Mouse (Mus musculus) heart, postnatal 0 days (tissue): ENCODE results near the gene Tlr5. TPM values are rescaled to one million over a fixed set of nuclear protein-coding genes. Genes with fewer than 3 reads are reported as not detected.

Experiments
- ATAC-seq: fragments of 200-750 bp; cut with Nextera tagmentation; 2 replicates; pipeline ENCODE4 v1.8.0; 2017; ENCODE audit warnings: low read depth, moderate number of reproducible peaks, moderate library complexity; ENCODE audit not compliant: insufficient read depth
- DNase-seq: peaks from one replicate; pipeline ENCODE4 v3.0.0-alpha.2; 2016; ENCODE audit warnings: low spot score
- H3K27ac ChIP-seq: fragments of 300-500 bp; sonication (generic); 2 replicates; pipeline ENCODE4 v1.5.1; 2014; ENCODE audit warnings: low read depth, mild to moderate bottlenecking
- H3K27me3 ChIP-seq: fragments of 300-500 bp; sonication (generic); 2 replicates; pipeline ENCODE4 v1.6.1; 2014; ENCODE audit warnings: low read length, mixed read lengths; ENCODE audit not compliant: control insufficient read depth, insufficient read depth
- H3K36me3 ChIP-seq: fragments of 300-500 bp; sonication (generic); replicated peaks from 2 replicates; pipeline ENCODE4 v1.6.1; 2014; ENCODE audit warnings: low read length, mixed read lengths; ENCODE audit not compliant: control insufficient read depth, insufficient read depth
- H3K4me1 ChIP-seq: fragments of 300-500 bp; sonication (generic); 2 replicates; pipeline ENCODE4 v1.6.1; 2014; ENCODE audit warnings: antibody characterized with exemption; ENCODE audit not compliant: control insufficient read depth, insufficient read depth
- H3K4me2 ChIP-seq: fragments of 300-500 bp; sonication (generic); 2 replicates; pipeline ENCODE4 v1.6.1; 2014; ENCODE audit warnings: low read depth, mild to moderate bottlenecking, low read length, moderate library complexity
- H3K4me3 ChIP-seq: fragments of 300-500 bp; sonication (generic); 2 replicates; pipeline ENCODE4 v1.5.1; 2014; ENCODE audit warnings: low read depth, low read length
- H3K9ac ChIP-seq: fragments of 300-500 bp; sonication (generic); replicated peaks from 2 replicates; pipeline ENCODE4 v1.6.1; 2014; ENCODE audit warnings: low read depth, low read length, mixed read lengths
- H3K9me3 ChIP-seq: fragments of 300-500 bp; sonication (generic); replicated peaks from 2 replicates; pipeline ENCODE4 v1.6.1; 2016; ENCODE audit warnings: low read length; ENCODE audit not compliant: control insufficient read depth
- CTCF ChIP-seq: IDR thresholded peaks from 2 replicates; pipeline ENCODE4 v1.5.1; 2016; ENCODE audit warnings: antibody characterized with exemption, control low read depth, low read depth
- EP300 ChIP-seq: IDR thresholded peaks from 2 replicates; pipeline ENCODE4 v1.6.1; 2016; ENCODE audit warnings: antibody characterized with exemption, low read depth
- WGBS: fragments of 180-500 bp; shearing (Covaris S2); extraction: QIAGEN DNeasy Blood & Tissue Kit; methylation state at CpG from one replicate; pipeline ENCODE4 v1.1.7; 2014; 5-methylcytosine and 5-hydroxymethylcytosine counted together
- polyA plus RNA-seq: library from polyadenylated mRNA; unstranded; fragments of >200 nt; fragmentation: Nextera tagmentation; extraction: Ambion mirVana; gene quantifications from 2 replicates; pipeline ENCODE4 v1.2.1, GENCODE M21; 2015
- total RNA-seq: library from RNA; depleted of rRNA; stranded (reverse); fragments of >200 nt; gene quantifications from 2 replicates; pipeline ENCODE4 v1.2.3, GENCODE M21; 2014; ENCODE audit warnings: low replicate concordance

Tlr5 gene
- total and polyA plus RNA-seq, 2 experiments from 2014 or later: 0.92 to 1.3 TPM

DNA sequence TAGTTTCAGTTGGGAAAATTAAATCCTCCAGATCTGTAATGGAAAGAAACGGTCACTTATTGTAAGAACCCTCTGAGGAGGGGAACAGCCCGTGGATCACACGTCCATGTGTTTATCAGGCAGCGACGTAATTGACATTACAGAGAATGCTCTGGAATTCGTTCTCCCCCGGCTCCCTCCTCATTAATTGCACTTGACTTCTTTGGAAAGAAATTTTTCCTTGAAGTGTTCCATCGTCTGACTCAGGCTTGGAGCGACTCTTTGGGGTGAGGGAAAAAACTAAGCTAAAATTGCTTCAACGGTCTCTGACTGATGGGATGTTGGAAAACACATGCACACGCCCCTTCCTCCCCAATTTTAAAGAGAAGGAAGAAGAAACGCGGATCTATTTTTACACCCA, 31.7 kb downstream of the Tlr5 start:
- peak overlapping the region; percentile 81 for H3K27ac ChIP-seq
- H3K4me2 ChIP-seq: peak overlapping the region; percentile 19

GRCm38 (mm10) chr1:182986750-182987149, 32.2 kb downstream of the Tlr5 start:
- DNase-seq (peak; percentile 41), ATAC-seq (no peak)
- peak overlapping the region; percentile 19 for H3K4me2 ChIP-seq
- no peaks in the 10 kb centered on the region for H3K36me3 ChIP-seq
- no peaks in the 10 kb centered on the region for H3K27me3 ChIP-seq
- no peaks in the 10 kb centered on the region for H3K9me3 ChIP-seq
- peak overlapping the region; percentile 81 for H3K27ac ChIP-seq
- TF ChIP-seq CTCF (no peak), EP300 (no peak)
- WGBS: 70% methylated on average over 11 of the region's 11 CpGs
- H3K4me1 ChIP-seq: 0 out of 2 replicates have a peak, but pooled peaks cover 7% of the 10 kb centered on the region
- H3K4me3 ChIP-seq: no peak overlapping the region
- H3K9ac ChIP-seq: no peak overlapping the region; the same call in 1 of the 2 replicates

More for the DNA sequence above, 31.7 kb downstream of the Tlr5 start:
- 0 out of 2 replicates have a peak, but pooled peaks have one; percentile 5 for ATAC-seq
- H3K27me3 ChIP-seq: no peaks in the 10 kb centered on the region
- H3K4me1 ChIP-seq: 0 out of 2 replicates have a peak, but pooled peaks cover 7% of the 10 kb centered on the region
- TF ChIP-seq CTCF (no peak), EP300 (no peak)
- DNase-seq: peak; percentile 65
- H3K9me3 ChIP-seq: no peaks in the 10 kb centered on the region
- H3K9ac ChIP-seq: no peak overlapping the region
- no peaks in the 10 kb centered on the region for H3K36me3 ChIP-seq
- H3K4me3 ChIP-seq: no peak overlapping the region
- 19% methylated on average over 13 of the region's 13 CpGs for WGBS

DNA sequence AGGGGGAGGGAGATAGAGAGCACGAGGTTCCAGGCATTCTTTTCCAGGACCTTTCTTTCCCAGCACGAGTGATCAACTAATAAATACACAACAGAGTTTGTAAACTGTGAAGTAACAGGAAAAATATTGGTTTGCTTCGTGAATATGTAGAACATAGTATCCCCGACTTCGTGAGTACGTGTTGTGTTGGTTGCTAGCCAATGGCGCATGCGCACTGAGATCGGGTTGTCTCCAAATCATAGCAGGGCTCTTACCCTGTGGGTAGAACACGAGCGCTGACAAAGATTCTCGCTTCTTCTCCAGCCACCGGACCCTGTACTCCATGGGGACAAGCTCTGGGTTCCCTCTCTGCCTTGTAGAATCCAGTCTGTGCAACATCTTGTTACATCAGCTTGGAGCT, 33.2 kb downstream of the Tlr5 start:
- ATAC-seq (no peak), DNase-seq (no peak)
- Histone ChIP-seq H3K4me3 (no peak overlapping the region), H3K4me1 (0 out of 2 replicates have a peak, but pooled peaks cover 7% of the 10 kb centered on the region), H3K27ac (no peak overlapping the region), H3K36me3 (no peaks in the 10 kb centered on the region), H3K9ac (no peak overlapping the region), H3K9me3 (no peaks in the 10 kb centered on the region), H3K27me3 (no peaks in the 10 kb centered on the region), H3K4me2 (no peak overlapping the region)
- WGBS: 87% methylated on average over 13 of the region's 13 CpGs
- TF ChIP-seq EP300: no peak
- TF ChIP-seq CTCF: no peak

DNA sequence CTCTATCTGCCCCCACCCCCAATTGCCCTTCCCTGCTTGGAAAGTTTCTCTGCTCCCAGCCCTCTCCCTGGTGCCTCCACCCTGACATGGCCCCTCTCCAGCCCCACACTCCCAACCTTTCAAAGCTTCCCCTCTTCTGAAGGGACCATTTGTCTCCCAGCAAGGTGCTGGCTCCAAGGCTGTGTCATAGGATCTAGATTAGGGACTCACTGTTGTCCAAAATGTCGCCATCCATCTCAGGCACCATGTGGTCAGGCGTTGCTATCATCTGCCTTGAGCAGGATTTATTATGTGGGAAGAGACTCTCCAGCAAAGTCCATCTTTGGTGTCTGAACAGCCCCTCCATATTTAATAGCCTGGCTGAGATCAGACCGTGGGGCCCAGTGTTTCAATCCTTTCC, 34.1 kb downstream of the Tlr5 start:
- H3K4me1 ChIP-seq: 0 out of 2 replicates have a peak, but pooled peaks cover 1% of the 10 kb centered on the region
- H3K27ac ChIP-seq: no peak overlapping the region
- no peaks in the 10 kb centered on the region for H3K27me3 ChIP-seq
- DNase-seq: no peak
- TF ChIP-seq EP300 (no peak), CTCF (no peak)
- WGBS: 70% methylated on average over 3 of the region's 3 CpGs
- no peaks in the 10 kb centered on the region for H3K9me3 ChIP-seq
- H3K4me3 ChIP-seq: no peak overlapping the region
- H3K9ac ChIP-seq: no peak overlapping the region
- no peak overlapping the region for H3K4me2 ChIP-seq
- H3K36me3 ChIP-seq: no peaks in the 10 kb centered on the region
- no peak for ATAC-seq

DNA sequence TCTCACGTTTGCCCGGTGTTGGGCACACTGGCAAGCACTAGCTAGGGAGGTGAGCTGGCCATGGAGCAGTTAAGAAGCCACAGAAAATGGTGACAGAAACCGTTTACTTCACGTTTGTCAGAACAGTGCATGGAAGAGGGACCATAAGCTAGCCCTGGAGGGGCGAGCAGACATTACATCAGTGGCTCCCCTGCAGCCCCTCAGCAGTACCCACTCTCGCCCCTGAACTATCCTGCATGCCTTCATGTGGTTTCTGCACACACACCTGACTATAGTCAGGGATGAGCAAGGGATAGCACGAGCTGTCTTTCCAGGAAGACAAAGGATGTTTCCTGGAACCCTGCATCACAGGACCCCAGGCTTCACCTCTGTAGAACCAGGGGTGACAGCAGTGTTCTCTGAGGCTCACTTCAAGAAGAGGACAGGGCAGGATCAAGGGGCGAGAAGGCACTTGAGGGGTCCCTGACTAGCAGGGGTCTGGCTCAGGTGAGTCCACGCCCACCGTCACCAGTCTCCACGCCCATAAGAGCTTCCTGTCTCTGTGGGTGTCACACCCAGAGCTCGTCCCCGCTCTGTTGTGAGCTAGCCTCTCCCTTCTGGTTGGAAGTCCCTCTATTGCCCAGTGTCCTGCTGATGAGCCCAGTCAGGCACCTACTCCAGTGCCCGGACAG, 35.6 kb downstream of the Tlr5 start:
- TF ChIP-seq EP300 (no peak), CTCF (no peak)
- no peak overlapping the region for H3K4me3 ChIP-seq
- 69% methylated on average over 14 of the region's 14 CpGs for WGBS
- no peaks in the 10 kb centered on the region for H3K9me3 ChIP-seq
- DNase-seq (no peak), ATAC-seq (no peak)
- no peaks in the 10 kb centered on the region for H3K27me3 ChIP-seq
- no peaks in the 10 kb centered on the region for H3K36me3 ChIP-seq
- no peaks in the 10 kb centered on the region for H3K4me1 ChIP-seq
- H3K27ac ChIP-seq: no peak overlapping the region
- no peak overlapping the region for H3K4me2 ChIP-seq
- no peak overlapping the region for H3K9ac ChIP-seq
